Mouse (Mus musculus): ENCODE data around the gene Senp3. TPM values are rescaled to one million over a fixed set of nuclear protein-coding genes. Genes with fewer than 3 reads are reported as not detected.
"Not testable (repeated sequence)": the region's sequence is repeated elsewhere in the genome, so short reads cannot be mapped to it uniquely, and the experiment has no call there.

The Senp3 gene
- total RNA-seq, 2 experiments from 2014 or later, result 18.2 to 52.3 TPM

DNA sequence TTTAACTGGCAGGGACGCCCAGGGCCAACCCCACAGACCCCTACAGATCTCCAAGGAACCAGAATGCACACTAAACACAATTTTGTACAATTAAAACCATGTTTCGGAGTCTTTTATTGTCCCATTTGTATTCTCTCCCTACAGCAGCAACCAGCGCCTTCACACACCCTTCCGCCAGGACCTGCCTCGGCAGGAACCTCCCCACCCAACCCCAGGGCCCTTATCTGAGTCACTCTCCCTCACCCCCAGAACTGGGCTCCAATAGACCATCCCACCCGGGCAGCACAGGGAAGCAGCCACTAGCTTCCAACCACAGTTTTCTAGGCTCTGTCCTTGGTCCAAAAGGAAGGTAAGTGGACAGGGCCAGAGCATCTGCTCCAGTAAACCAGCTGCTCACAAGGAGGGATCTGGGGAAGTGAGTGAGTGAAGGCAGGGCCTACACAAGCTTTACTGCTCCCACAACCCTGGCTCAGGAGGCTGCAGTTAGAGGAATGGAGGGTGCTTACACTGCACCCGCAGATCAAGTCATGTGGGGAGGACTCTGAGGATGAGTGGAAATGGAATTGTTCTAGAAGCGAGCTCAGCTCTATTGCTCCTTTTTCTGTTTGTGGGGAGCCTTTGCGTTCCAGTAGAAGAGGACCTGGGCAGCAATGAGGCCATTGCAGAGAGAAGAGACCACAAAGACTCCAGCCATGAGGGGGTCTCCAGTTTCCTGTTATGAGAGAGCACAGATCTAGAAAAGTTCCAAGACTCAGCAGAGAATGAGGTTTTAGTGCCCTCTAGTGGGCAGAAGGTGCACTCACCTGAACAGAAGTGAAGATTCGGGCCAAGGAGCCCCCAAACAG is 25.0 kb downstream of the Senp3 start:
- ATAC-seq (replicated peaks; ENCODE audit: low FRiP score, poor library complexity, severe bottlenecking), result peak; percentile 61

DNA sequence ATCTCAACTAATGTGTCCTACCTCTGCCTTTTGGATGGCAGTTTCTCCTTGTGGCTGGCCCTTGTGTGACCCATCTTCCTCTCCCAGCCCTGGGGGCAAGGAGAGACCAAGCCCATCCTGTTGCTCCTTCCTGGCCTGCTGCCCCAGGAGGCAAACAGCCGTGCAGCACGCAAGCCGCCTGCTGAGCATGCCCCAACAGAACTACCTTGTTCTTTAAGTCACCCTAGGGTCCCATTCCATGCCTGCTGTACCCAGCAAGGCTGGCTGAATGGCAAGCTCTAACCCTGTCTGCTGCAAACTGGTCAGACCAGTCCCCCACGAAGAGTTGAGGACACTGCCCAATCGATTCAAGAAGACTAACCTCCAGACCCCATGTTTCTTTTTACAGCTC is 25.8 kb downstream of the Senp3 start:
- ATAC-seq (replicated peaks; ENCODE audit: low FRiP score, poor library complexity, severe bottlenecking), result no peak

DNA sequence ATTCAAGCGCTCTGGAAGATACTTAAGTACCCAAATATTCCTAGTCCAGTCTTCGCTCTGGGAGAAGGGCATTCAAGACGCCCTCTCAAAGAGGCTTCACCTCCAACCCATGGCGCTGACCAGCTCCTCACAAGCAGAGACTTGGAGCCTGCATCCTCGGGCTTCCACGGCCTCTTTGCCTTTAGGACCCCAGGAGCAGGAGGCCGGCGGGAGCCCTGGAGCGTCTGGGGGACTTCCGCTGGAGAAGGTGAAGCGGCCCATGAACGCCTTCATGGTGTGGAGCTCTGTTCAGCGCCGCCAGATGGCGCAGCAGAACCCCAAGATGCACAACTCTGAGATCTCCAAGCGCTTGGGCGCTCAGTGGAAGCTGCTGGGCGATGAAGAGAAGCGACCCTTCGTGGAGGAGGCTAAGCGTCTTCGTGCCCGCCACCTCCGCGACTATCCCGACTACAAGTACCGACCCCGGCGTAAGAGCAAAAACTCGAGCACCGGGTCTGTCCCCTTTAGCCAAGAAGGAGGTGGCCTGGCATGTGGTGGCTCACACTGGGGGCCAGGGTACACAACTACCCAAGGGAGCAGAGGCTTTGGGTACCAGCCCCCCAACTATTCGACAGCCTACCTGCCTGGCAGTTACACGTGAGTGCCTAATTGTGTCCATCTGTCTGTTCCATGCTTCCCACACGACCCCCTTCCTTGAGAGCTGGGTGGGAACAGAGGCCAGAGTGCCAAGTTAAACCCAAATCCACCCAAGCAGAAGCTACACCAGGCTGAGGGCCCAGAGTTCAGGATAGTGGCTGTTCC is 26.4 kb downstream of the Senp3 start, which contains the start of gene Sox15:
TSS of gene Sox15 (plus strand) at position 51 of the 801 bp plus-strand sequence.
- ATAC-seq (replicated peaks; ENCODE audit: low FRiP score, poor library complexity, severe bottlenecking), result peak; percentile 55

DNA sequence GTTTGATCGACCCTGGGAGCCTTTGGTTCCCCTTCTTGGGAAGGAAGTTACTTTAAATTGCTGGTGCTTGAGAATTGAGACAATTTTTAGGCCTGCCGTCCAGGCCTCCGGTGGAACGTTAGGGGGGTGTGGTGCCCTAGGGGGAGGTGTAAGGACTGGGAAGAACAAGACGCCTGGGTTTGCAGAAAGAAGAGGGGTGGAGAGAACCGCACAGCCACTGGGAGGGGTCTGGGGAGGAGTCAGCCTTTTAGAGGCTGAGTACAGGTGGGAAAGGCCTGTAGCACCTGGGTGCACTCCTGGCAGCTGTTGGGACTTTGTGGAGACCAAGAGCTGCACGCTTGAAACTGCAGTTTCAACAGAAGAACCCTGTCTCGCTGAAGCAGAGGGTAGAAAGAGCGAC is 27.1 kb downstream of the Senp3 start:
- ATAC-seq (replicated peaks; ENCODE audit: low FRiP score, poor library complexity, severe bottlenecking), result no peak

DNA sequence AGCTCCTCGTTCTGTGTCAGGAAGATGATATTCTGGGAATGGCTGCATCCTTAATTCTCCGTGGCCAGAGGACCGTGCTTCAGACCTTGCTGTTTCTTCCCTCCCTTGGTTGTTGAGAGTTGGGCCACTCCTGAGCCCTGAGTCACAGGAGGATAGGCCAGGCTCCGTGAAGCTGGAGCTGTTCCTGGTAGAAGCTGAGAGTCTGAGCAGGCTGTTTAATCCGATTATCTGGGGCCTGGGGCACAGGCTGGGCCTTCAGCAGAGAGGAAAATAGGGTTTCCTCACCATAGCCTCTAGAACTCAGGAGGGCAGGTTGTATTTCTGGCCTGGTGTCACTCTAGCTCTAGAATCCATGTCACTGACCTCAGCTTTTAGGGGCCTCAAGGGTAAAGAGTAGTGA is 28.5 kb downstream of the Senp3 start:
- no peak for ATAC-seq (replicated peaks; ENCODE audit: low FRiP score, poor library complexity, severe bottlenecking)

DNA sequence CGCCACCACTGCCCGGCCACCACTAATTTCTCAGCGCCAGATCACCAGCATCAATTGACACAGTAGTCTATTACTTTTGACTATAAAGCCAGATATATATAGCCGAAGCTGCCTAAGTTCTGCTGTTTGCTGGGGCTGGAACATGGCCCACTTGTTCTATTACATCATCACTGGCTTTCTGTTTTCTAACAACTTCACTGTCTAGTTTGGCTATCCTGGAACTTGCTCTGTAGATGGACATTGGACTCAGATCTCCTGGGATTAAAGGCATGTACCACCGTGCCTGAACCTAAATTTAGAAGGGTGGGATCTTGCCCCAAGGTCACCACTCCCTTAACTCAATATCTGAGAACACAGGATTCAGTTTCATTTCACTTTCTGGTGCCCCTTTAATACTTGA is 36.0 kb downstream of the Senp3 start:
- no peak for ATAC-seq (replicated peaks; ENCODE audit: low FRiP score, poor library complexity, severe bottlenecking)

DNA sequence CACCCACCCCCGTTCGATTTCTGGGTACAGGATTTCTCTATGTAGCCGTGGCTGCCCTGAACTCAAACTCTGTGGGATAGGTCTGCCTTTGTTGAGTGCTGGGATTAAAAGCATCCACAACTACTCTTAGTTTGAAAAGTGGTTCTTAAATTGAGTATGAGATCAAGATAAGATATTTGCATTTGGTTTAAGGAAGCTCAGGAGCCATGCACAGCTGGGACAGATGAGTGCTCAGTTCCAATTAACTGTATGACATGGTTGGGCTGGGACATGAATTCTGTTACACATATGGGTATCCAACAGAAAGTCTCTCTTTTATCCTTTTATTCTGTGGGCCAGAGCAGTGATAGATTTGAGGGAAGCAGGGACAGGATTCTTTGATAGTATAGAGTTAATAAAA is 46.4 kb downstream of the Senp3 start:
- ATAC-seq (replicated peaks; ENCODE audit: low FRiP score, poor library complexity, severe bottlenecking), result no peak

DNA sequence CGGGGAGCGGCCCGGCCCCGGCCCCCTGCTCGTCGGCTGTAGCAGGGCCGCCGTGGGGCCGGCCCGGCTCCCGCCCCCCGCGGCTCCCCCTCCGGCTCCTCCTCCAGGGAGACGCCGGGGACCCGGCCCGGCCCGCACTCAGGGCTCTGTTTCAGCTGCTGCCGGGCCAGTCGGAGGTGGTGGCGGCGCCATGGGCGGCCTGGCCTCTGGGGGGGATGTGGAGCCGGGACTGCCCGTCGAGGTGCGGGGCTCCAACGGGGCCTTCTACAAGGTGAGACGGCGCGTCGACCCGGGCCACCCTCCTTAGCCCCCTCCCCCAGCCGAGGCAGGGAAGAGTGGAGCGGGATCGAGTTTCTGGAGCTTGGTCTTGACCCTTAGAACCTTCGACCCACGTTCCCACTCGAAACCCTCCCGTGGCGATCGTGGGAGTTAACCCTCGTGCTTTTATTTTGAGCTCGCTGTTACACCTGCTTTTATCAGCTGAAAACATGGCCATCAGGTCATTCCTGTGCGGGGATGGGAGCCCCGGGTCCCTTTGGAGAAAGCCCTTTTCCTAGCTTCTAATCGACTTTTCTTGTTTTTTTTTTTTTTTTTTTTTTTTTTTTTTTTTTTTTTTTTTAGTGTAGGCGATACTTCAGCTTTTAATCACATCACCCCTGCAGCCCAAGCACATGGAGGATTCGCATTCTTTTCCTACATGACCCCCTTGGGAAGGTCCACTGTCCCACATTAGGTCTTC is 48.6 kb downstream of the Senp3 start:
- peak; percentile 36 for ATAC-seq (replicated peaks; ENCODE audit: low FRiP score, poor library complexity, severe bottlenecking)

DNA sequence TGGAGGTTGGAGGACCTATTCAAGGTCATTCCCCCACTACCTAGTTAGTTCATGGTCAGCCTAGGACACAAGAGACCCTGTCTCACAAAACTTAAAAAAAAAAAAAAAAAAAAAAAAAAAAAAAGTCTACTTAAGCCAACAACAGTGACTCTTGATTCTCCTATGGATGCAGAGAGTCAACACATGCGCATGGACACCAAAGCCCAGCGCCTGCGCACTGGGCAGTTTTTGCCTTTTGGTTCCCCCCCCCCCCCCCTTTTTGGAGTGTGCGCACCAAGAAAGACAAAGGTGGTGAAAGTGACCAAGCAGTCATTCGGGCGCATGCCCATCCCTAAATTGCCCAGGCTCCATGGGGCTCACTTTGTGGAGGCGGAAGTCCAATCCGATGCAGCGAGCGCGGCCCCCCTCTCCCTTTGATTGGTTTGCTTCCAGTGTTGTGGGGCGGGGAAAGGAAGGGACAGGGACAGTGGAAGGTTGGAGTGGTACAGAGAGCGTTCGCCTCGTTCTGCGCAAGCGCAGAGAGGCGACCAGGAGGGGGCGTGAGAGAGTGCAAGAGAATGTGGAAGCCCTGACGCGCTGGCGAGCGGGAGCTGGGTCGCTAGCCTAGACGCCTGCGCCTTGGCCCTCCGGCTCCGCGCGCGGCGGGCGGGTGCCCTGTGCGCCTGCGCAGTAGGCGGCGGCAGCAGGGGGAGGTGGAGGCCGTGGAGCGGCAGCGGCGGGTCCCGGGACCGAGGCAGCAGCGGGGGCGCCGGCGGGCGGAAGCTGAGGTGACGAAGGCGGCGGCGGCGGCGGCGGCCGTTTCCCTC is 49.4 kb downstream of the Senp3 start, which contains the start of gene Fxr2:
TSS of gene Fxr2 (plus strand) at position 707 of the 806 bp plus-strand sequence.
- ATAC-seq (replicated peaks; ENCODE audit: low FRiP score, poor library complexity, severe bottlenecking), result peak; percentile 87

DNA sequence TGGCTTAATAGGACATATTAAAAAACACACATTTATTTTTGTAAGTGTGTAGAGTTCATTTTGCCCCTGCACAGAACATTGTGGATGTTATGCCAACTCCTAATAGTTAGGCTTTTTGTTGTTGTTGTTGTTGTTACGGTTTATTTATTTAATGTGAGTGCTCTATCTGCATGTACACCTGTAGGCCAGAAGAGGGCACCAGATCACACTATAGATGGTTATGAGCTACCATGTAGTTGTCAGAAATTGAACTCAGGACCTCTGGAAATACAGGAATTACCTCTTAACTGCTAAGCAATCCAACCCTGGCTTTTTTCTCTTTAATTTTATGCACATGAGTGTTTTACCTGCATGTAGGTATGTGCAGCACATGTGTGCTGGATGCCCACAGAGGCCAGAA is 52.1 kb downstream of the Senp3 start:
- ATAC-seq (replicated peaks; ENCODE audit: low FRiP score, poor library complexity, severe bottlenecking), result no peak

DNA sequence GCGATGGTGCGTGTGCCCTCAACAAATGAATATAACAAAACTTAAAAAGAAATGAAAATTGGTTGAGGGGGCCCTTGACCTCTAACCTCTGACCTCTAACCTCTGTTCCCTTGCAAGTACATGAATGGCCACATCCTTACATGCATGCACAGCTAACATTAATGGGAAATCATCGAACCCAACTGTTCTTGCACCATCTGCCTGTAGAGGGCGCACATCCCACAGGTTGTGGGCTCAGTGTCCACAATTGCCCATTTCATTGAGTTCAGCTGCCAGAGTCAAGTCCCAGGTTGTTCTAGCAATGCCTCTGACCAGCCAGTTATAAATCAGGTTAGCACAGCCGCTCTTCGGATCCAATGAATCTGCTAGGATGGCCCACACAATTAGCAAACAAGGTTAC is 53.6 kb downstream of the Senp3 start:
- peak; percentile 64 for ATAC-seq (replicated peaks; ENCODE audit: low FRiP score, poor library complexity, severe bottlenecking)

DNA sequence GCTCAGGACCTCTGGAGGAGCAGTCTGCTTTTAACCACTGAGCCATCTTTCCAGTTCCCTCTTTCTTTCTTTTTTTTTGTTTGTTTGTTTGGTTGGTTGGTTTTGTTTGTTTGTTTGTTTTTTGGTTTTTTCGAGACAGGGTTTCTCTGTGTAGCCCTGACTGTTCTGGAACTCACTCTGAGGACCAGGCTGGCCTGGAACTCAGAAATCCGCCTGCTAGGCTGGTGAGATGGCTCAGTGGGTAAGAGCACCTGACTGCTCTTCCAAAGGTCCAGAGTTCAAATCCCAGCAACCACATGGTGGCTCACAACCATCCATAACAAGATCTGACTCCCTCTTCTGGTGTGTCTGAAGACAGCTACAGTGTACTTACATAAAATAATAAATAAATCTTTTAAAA is 57.5 kb downstream of the Senp3 start:
- ATAC-seq (replicated peaks; ENCODE audit: low FRiP score, poor library complexity, severe bottlenecking), result not testable (repeated sequence)

Other genes starting within 250 kb of the Senp3 start
Only the 30 nearest of the 35 such genes appear.
- not detected in 2 replicates for gene Dnah2, start 133.0 kb downstream of the Senp3 start, total RNA-seq (2015; ENCODE audit: low replicate concordance)
- not detected in 2 replicates for gene Dnah2, start 133.0 kb downstream of the Senp3 start, total RNA-seq (2017; ENCODE audit: low replicate concordance)
- gene Efnb3, start 121.9 kb downstream of the Senp3 start, total RNA-seq (2015; ENCODE audit: low replicate concordance), result 1.2 TPM in 1 of 2 replicates, not detected in the other
- 1.3 and 2.2 TPM in 2 replicates for gene Efnb3, start 121.9 kb downstream of the Senp3 start, total RNA-seq (2017; ENCODE audit: low replicate concordance)
- gene Wrap53, start 101.8 kb downstream of the Senp3 start, total RNA-seq (2015; ENCODE audit: low replicate concordance), result 18.4 and 21.3 TPM in 2 replicates
- gene Wrap53, start 101.8 kb downstream of the Senp3 start, total RNA-seq (2017; ENCODE audit: low replicate concordance), result 7.7 and 8.9 TPM in 2 replicates
- 44.6 and 56.8 TPM in 2 replicates for gene Trp53, start 101.7 kb downstream of the Senp3 start, total RNA-seq (2015; ENCODE audit: low replicate concordance)
- gene Trp53, start 101.7 kb downstream of the Senp3 start, total RNA-seq (2017; ENCODE audit: low replicate concordance), result 25.1 and 28.0 TPM in 2 replicates
- gene Atp1b2, start 76.1 kb downstream of the Senp3 start, total RNA-seq (2015; ENCODE audit: low replicate concordance), result 10.6 and 24.0 TPM in 2 replicates
- gene Atp1b2, start 76.1 kb downstream of the Senp3 start, total RNA-seq (2017; ENCODE audit: low replicate concordance), result 1.2 and 4.0 TPM in 2 replicates
- not detected in 2 replicates for gene Shbg, start 64.2 kb downstream of the Senp3 start, total RNA-seq (2015; ENCODE audit: low replicate concordance)
- 0.51 TPM in 1 of 2 replicates, not detected in the other for gene Shbg, start 64.2 kb downstream of the Senp3 start, total RNA-seq (2017; ENCODE audit: low replicate concordance)
- not detected in 2 replicates for gene Sat2, start 60.1 kb downstream of the Senp3 start, total RNA-seq (2015; ENCODE audit: low replicate concordance)
- gene Sat2, start 60.1 kb downstream of the Senp3 start, total RNA-seq (2017; ENCODE audit: low replicate concordance), result 0.70 TPM in 1 of 2 replicates, not detected in the other
- 12.3 and 19.2 TPM in 2 replicates for gene Fxr2, start 49.1 kb downstream of the Senp3 start, total RNA-seq (2015; ENCODE audit: low replicate concordance)
- 14.4 and 26.6 TPM in 2 replicates for gene Fxr2, start 49.1 kb downstream of the Senp3 start, total RNA-seq (2017; ENCODE audit: low replicate concordance)
- not detected in 2 replicates for gene Sox15, start 26.8 kb downstream of the Senp3 start, total RNA-seq (2015; ENCODE audit: low replicate concordance)
- not detected in 2 replicates for gene Sox15, start 26.8 kb downstream of the Senp3 start, total RNA-seq (2017; ENCODE audit: low replicate concordance)
- 2.9 and 15.6 TPM in 2 replicates for gene Mpdu1, start 19.4 kb downstream of the Senp3 start, total RNA-seq (2015; ENCODE audit: low replicate concordance)
- 6.4 and 19.6 TPM in 2 replicates for gene Mpdu1, start 19.4 kb downstream of the Senp3 start, total RNA-seq (2017; ENCODE audit: low replicate concordance)
- gene Cd68, start 15.9 kb downstream of the Senp3 start, total RNA-seq (2015; ENCODE audit: low replicate concordance), result 42.6 and 48.8 TPM in 2 replicates
- 20.9 and 44.4 TPM in 2 replicates for gene Cd68, start 15.9 kb downstream of the Senp3 start, total RNA-seq (2017; ENCODE audit: low replicate concordance)
- gene Eif4a1, start 9.7 kb downstream of the Senp3 start, total RNA-seq (2015; ENCODE audit: low replicate concordance), result 177 and 204 TPM in 2 replicates
- gene Eif4a1, start 9.7 kb downstream of the Senp3 start, total RNA-seq (2017; ENCODE audit: low replicate concordance), result 163 and 169 TPM in 2 replicates
- gene Tnfsf13, start 3.7 kb upstream of the Senp3 start, total RNA-seq (2015; ENCODE audit: low replicate concordance), result 9.2 and 17.9 TPM in 2 replicates
- 0.28 and 7.8 TPM in 2 replicates for gene Tnfsf13, start 3.7 kb upstream of the Senp3 start, total RNA-seq (2017; ENCODE audit: low replicate concordance)
- gene Tnfsf12, start 13.8 kb upstream of the Senp3 start, total RNA-seq (2015; ENCODE audit: low replicate concordance), result 1.3 TPM in 1 of 2 replicates, not detected in the other
- 0.17 and 1.1 TPM in 2 replicates for gene Tnfsf12, start 13.8 kb upstream of the Senp3 start, total RNA-seq (2017; ENCODE audit: low replicate concordance)
- 0.38 and 4.8 TPM in 2 replicates for gene Tnfsfm13, start 14.0 kb upstream of the Senp3 start, total RNA-seq (2015; ENCODE audit: low replicate concordance)
- 2.8 and 5.2 TPM in 2 replicates for gene Tnfsfm13, start 14.0 kb upstream of the Senp3 start, total RNA-seq (2017; ENCODE audit: low replicate concordance)
- gene Polr2a, start 76.6 kb upstream of the Senp3 start, total RNA-seq (2015; ENCODE audit: low replicate concordance), result 56.5 and 58.3 TPM in 2 replicates
- 69.5 and 76.9 TPM in 2 replicates for gene Polr2a, start 76.6 kb upstream of the Senp3 start, total RNA-seq (2017; ENCODE audit: low replicate concordance)
- not detected in 2 replicates for gene Slc35g3, start 79.9 kb upstream of the Senp3 start, total RNA-seq (2015; ENCODE audit: low replicate concordance)
- gene Slc35g3, start 79.9 kb upstream of the Senp3 start, total RNA-seq (2017; ENCODE audit: low replicate concordance), result not detected in 2 replicates
- 1.7 and 1.9 TPM in 2 replicates for gene Zbtb4, start 83.8 kb upstream of the Senp3 start, total RNA-seq (2015; ENCODE audit: low replicate concordance)
- gene Zbtb4, start 83.8 kb upstream of the Senp3 start, total RNA-seq (2017; ENCODE audit: low replicate concordance), result 0.94 and 2.4 TPM in 2 replicates
- gene Chrnb1, start 113.9 kb upstream of the Senp3 start, total RNA-seq (2015; ENCODE audit: low replicate concordance), result 4.0 TPM in 1 of 2 replicates, not detected in the other
- 0.26 TPM in 1 of 2 replicates, not detected in the other for gene Chrnb1, start 113.9 kb upstream of the Senp3 start, total RNA-seq (2017; ENCODE audit: low replicate concordance)
- gene Fgf11, start 119.8 kb upstream of the Senp3 start, total RNA-seq (2015; ENCODE audit: low replicate concordance), result not detected in 2 replicates
- gene Fgf11, start 119.8 kb upstream of the Senp3 start, total RNA-seq (2017; ENCODE audit: low replicate concordance), result not detected in 2 replicates
- gene Tmem102, start 123.5 kb upstream of the Senp3 start, total RNA-seq (2015; ENCODE audit: low replicate concordance), result not detected in 2 replicates
- gene Tmem102, start 123.5 kb upstream of the Senp3 start, total RNA-seq (2017; ENCODE audit: low replicate concordance), result not detected in 2 replicates
- 0.42 TPM in 1 of 2 replicates, not detected in the other for gene Gm39566, start 133.2 kb upstream of the Senp3 start, total RNA-seq (2015; ENCODE audit: low replicate concordance)
- 0.14 TPM in 1 of 2 replicates, not detected in the other for gene Gm39566, start 133.2 kb upstream of the Senp3 start, total RNA-seq (2017; ENCODE audit: low replicate concordance)
- gene Spem2, start 136.4 kb upstream of the Senp3 start, total RNA-seq (2015; ENCODE audit: low replicate concordance), result not detected in 2 replicates
- gene Spem2, start 136.4 kb upstream of the Senp3 start, total RNA-seq (2017; ENCODE audit: low replicate concordance), result not detected in 2 replicates
- not detected in 2 replicates for gene Spem1, start 140.1 kb upstream of the Senp3 start, total RNA-seq (2015; ENCODE audit: low replicate concordance)
- not detected in 2 replicates for gene Spem1, start 140.1 kb upstream of the Senp3 start, total RNA-seq (2017; ENCODE audit: low replicate concordance)
- gene Nlgn2, start 155.7 kb upstream of the Senp3 start, total RNA-seq (2015; ENCODE audit: low replicate concordance), result 0.19 and 0.42 TPM in 2 replicates
- gene Nlgn2, start 155.7 kb upstream of the Senp3 start, total RNA-seq (2017; ENCODE audit: low replicate concordance), result 0.28 and 1.1 TPM in 2 replicates
- gene Tmem256, start 156.4 kb upstream of the Senp3 start, total RNA-seq (2015; ENCODE audit: low replicate concordance), result 142 and 218 TPM in 2 replicates
- 57.1 and 181 TPM in 2 replicates for gene Tmem256, start 156.4 kb upstream of the Senp3 start, total RNA-seq (2017; ENCODE audit: low replicate concordance)
- gene Plscr3, start 164.3 kb upstream of the Senp3 start, total RNA-seq (2015; ENCODE audit: low replicate concordance), result 12.5 and 17.6 TPM in 2 replicates
- 5.9 and 11.4 TPM in 2 replicates for gene Plscr3, start 164.3 kb upstream of the Senp3 start, total RNA-seq (2017; ENCODE audit: low replicate concordance)
- 15.5 and 19.6 TPM in 2 replicates for gene Tnk1, start 176.6 kb upstream of the Senp3 start, total RNA-seq (2015; ENCODE audit: low replicate concordance)
- gene Tnk1, start 176.6 kb upstream of the Senp3 start, total RNA-seq (2017; ENCODE audit: low replicate concordance), result 8.3 and 13.8 TPM in 2 replicates
- not detected in 2 replicates for gene Tmem95, start 195.9 kb upstream of the Senp3 start, total RNA-seq (2015; ENCODE audit: low replicate concordance)
- not detected in 2 replicates for gene Tmem95, start 195.9 kb upstream of the Senp3 start, total RNA-seq (2017; ENCODE audit: low replicate concordance)
- gene Kctd11, start 199.3 kb upstream of the Senp3 start, total RNA-seq (2015; ENCODE audit: low replicate concordance), result 1.3 and 2.1 TPM in 2 replicates
- gene Kctd11, start 199.3 kb upstream of the Senp3 start, total RNA-seq (2017; ENCODE audit: low replicate concordance), result 0.42 and 0.77 TPM in 2 replicates

All from erythroblast, adult 5-6 weeks (primary cell).